Mouse (Mus musculus) hindbrain, embryonic 11.5 days (tissue): ENCODE data around the gene Mfsd5. TPM values are rescaled to one million over a fixed set of nuclear protein-coding genes. Genes with fewer than 3 reads are reported as not detected.
A peak's percentile ranks its signal among the peaks of the same experiment; 100 is the strongest.

Experiments used
- ATAC-seq: fragments of 200-750 bp; cut with Nextera tagmentation; 2 replicates; pipeline ENCODE4 v1.8.0; 2017; ENCODE audit warnings: mild to moderate bottlenecking, moderate TSS enrichment, moderate library complexity; ENCODE audit not compliant: low FRiP score
- DNase-seq: peaks from one replicate; pipeline ENCODE4 v3.0.0-alpha.2; 2015; ENCODE audit warnings: low spot score
- H3K27ac ChIP-seq: fragments of 300-500 bp; sonication (generic); 2 replicates; pipeline ENCODE4 v1.5.1; 2014; ENCODE audit warnings: mild to moderate bottlenecking, low read depth, low read length
- H3K27me3 ChIP-seq: fragments of 300-500 bp; sonication (generic); 2 replicates; pipeline ENCODE4 v1.6.1; 2014; ENCODE audit warnings: mild to moderate bottlenecking, low read length, moderate library complexity, mixed read lengths; ENCODE audit not compliant: control insufficient read depth, insufficient read depth
- H3K36me3 ChIP-seq: fragments of 300-500 bp; sonication (generic); 2 replicates; pipeline ENCODE4 v1.6.1; 2014; ENCODE audit warnings: mild to moderate bottlenecking, low read length, moderate library complexity, mixed read lengths; ENCODE audit not compliant: control insufficient read depth, insufficient read depth
- H3K4me1 ChIP-seq: fragments of 300-500 bp; sonication (generic); replicated peaks from 2 replicates; pipeline ENCODE4 v1.6.1; 2014; ENCODE audit warnings: low read length, mixed read lengths; ENCODE audit not compliant: control insufficient read depth, insufficient read depth
- H3K4me2 ChIP-seq: fragments of 300-500 bp; sonication (generic); replicated peaks from 2 replicates; pipeline ENCODE4 v1.6.1; 2014; ENCODE audit warnings: mild to moderate bottlenecking, low read depth, low read length
- H3K4me3 ChIP-seq: fragments of 300-500 bp; sonication (generic); 2 replicates; pipeline ENCODE4 v1.5.1; 2014; ENCODE audit warnings: low read depth, low read length
- H3K9ac ChIP-seq: fragments of 300-500 bp; sonication (generic); 2 replicates; pipeline ENCODE4 v1.6.1; 2014; ENCODE audit warnings: low read depth, low read length
- H3K9me3 ChIP-seq: fragments of 300-500 bp; sonication (generic); 2 replicates; pipeline ENCODE4 v1.6.1; 2016; ENCODE audit warnings: low read length; ENCODE audit not compliant: control insufficient read depth
- WGBS: fragments of 180-500 bp; shearing (Covaris S2); extraction: QIAGEN DNeasy Blood & Tissue Kit; methylation state at CpG from one replicate; pipeline ENCODE4 v1.1.7; 2014; 5-methylcytosine and 5-hydroxymethylcytosine counted together
- polyA plus RNA-seq: library from polyadenylated mRNA; unstranded; fragments of >200 nt; fragmentation: Nextera tagmentation; extraction: Ambion mirVana; gene quantifications from 2 replicates; pipeline ENCODE4 v1.2.1, GENCODE M21; 2014

Mfsd5 gene
- polyA plus RNA-seq, 1 experiment from 2014 or later = 57.0 TPM

GRCm38 (mm10) chr15:102246866-102247251 lies 32.4 kb upstream of the Mfsd5 start:
- peak overlapping the region; percentile 62; the same call in 1 of the 2 replicates for H3K27ac ChIP-seq
- peak; percentile 94 for DNase-seq
- no peaks in the 10 kb centered on the region for H3K9me3 ChIP-seq
- peak overlapping the region; percentile 59 for H3K4me3 ChIP-seq
- H3K36me3 ChIP-seq = no peaks in the 10 kb centered on the region
- H3K4me2 ChIP-seq = peak overlapping the region; percentile 98
- H3K9ac ChIP-seq = peak overlapping the region; percentile 44; the same call in 1 of the 2 replicates
- under 1% methylated on average over 27 of the region's 35 CpGs for WGBS
- H3K4me1 ChIP-seq = peaks cover 21% of the 10 kb centered on the region
- peak; percentile 62 for ATAC-seq
- peaks cover 71% of the 10 kb centered on the region for H3K27me3 ChIP-seq

DNA sequence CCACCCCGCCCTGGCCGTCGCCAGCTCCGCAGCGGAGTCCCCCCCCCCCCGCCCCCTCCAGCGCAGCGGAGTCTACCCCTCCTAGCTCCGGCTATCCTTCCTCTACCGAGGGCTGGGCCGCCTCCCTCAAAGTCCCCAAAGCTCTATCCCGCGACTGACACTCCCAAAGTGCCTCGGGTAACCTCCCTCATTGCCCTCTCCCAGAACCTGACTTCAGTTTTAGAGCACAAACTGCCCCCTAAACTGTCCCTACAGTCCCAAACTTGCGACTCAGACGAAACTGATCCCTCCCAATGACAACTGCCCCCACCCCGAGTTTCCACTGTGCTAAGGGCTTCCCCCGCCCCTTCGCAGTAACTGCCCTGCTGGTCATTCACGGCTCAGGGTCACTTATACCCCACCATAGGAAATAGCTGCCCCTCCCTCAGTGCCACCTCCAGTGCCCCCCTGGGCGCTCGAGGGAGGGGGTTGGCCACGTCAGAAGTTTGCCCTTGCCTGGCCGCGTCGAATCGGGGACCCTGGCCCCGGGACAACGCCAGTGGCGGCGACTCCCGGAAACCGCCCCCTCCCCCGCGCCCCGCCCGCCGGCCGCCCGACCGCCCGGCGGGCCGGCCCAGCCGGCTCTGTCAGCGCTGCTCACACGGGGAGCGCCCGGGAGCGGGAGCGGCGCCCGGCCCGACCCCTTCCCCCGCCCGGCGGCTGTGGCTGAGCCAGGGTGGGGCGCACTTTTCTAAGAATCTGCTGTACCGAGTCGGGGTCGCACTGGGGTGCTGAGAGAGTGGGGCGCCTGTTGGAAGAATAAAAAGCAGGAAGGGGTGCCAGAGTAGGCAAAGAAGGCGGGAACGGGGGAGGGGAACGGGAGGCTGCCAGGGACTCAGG lies 31.8 kb upstream of the Mfsd5 start:
- peak; percentile 62 for DNase-seq
- H3K27ac ChIP-seq = peak overlapping the region; percentile 62
- H3K27me3 ChIP-seq = peaks cover 69% of the 10 kb centered on the region
- ATAC-seq = peak; percentile 55
- peaks cover 21% of the 10 kb centered on the region for H3K4me1 ChIP-seq
- peak overlapping the region; percentile 50 for H3K9ac ChIP-seq
- H3K36me3 ChIP-seq = no peaks in the 10 kb centered on the region
- no peaks in the 10 kb centered on the region for H3K9me3 ChIP-seq
- peak overlapping the region; percentile 59 for H3K4me3 ChIP-seq
- peak overlapping the region; percentile 98 for H3K4me2 ChIP-seq
- under 1% methylated on average over 59 of the region's 65 CpGs for WGBS

DNA sequence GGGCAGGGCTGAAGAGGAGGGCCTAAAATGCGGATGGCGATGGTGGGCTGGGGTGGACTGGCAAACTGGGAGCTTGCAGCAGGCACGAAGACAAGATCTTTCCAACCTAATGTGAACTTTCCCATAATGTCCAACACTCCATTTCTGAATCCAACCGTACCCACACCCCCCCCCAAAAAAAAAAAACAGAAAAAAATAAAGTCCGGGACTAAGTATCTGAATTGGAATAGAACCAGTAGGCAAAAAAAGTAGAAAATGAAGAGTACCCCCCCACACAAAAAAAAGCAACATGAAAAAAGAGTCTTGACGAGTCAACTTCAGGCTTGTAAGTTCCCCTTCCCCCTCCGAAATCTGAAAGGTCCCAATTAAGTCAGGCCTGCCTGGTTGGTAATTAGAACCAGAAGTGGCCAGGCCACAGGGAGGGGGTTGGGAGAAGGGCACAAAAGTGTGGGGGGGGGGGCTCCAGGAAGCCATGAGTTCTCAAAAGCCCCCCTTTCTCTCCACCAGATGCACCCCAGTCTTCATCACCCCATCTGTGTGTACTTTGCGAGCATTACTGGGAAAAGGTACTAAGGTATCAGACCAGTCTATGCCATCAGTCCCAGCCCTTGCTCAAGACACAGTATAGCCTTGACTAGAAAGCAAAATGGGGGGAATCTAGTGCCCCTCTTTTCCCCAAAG lies 31.0 kb upstream of the Mfsd5 start:
- ATAC-seq (no peak), DNase-seq (peak; percentile 34)
- 4% methylated on average over 8 of the region's 8 CpGs for WGBS
- H3K27ac ChIP-seq = peak overlapping the region; percentile 62
- no peaks in the 10 kb centered on the region for H3K9me3 ChIP-seq
- H3K9ac ChIP-seq = peak overlapping the region; percentile 50
- peak overlapping the region; percentile 59 for H3K4me3 ChIP-seq
- peaks cover 16% of the 10 kb centered on the region for H3K4me1 ChIP-seq
- H3K36me3 ChIP-seq = no peaks in the 10 kb centered on the region
- peak overlapping the region; percentile 98 for H3K4me2 ChIP-seq
- H3K27me3 ChIP-seq = peaks cover 61% of the 10 kb centered on the region

GRCm38 (mm10) chr15:102248812-102249191 lies 30.5 kb upstream of the Mfsd5 start:
- 0% methylated on average over 3 of the region's 3 CpGs for WGBS
- DNase-seq = peak; percentile 29

DNA sequence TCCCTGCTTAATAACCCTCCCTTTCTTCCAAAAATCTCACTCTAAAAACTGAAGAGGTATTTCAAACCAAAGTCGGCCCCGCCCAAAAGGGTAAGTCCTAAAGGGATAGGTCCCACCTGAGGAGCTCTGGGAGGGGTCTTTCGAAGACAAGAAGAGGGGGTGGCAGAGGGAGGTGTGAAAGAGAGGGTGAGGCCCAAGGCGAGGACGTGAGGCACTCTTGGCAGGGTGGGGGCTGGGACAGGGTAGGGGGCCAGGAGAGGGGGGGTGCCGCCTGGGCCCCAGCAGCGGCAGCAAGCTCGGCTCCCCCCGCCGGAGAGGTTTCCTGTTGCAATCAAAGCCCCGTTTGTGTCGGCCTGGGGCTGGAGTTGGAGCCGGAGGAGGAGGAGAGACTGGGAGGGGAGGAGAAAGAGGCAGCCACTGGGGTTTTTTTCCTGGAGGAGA lies 30.0 kb upstream of the Mfsd5 start:
- peak overlapping the region; percentile 34; the same call in 1 of the 2 replicates for H3K9ac ChIP-seq
- peaks cover 11% of the 10 kb centered on the region for H3K4me1 ChIP-seq
- WGBS = 3% methylated on average over 13 of the region's 13 CpGs
- DNase-seq = peak; percentile 50
- peaks cover 51% of the 10 kb centered on the region for H3K27me3 ChIP-seq
- H3K4me2 ChIP-seq = peak overlapping the region; percentile 19
- no peaks in the 10 kb centered on the region for H3K36me3 ChIP-seq
- no peak for ATAC-seq
- no peaks in the 10 kb centered on the region for H3K9me3 ChIP-seq
- H3K4me3 ChIP-seq = no peak overlapping the region
- peak overlapping the region; percentile 53 for H3K27ac ChIP-seq

More at GRCm38 (mm10) chr15:102248812-102249191, 30.5 kb upstream of the Mfsd5 start:
- Histone ChIP-seq H3K9ac (no peak overlapping the region), H3K4me3 (no peak overlapping the region), H3K4me2 (peak overlapping the region; percentile 19), H3K9me3 (no peaks in the 10 kb centered on the region), H3K4me1 (peaks cover 14% of the 10 kb centered on the region), H3K36me3 (no peaks in the 10 kb centered on the region), H3K27ac (peak overlapping the region; percentile 59; the same call in 1 of the 2 replicates), H3K27me3 (peaks cover 56% of the 10 kb centered on the region)
- no peak for ATAC-seq

GRCm38 (mm10) chr15:102249967-102250366 lies 29.3 kb upstream of the Mfsd5 start:
- Histone ChIP-seq H3K27ac (peak overlapping the region; percentile 53; the same call in 1 of the 2 replicates), H3K4me1 (peaks cover 11% of the 10 kb centered on the region), H3K4me2 (no peak overlapping the region), H3K27me3 (peaks cover 47% of the 10 kb centered on the region), H3K4me3 (no peak overlapping the region), H3K36me3 (no peaks in the 10 kb centered on the region), H3K9ac (no peak overlapping the region), H3K9me3 (no peaks in the 10 kb centered on the region)
- 44% methylated on average over 9 of the region's 9 CpGs for WGBS
- ATAC-seq (no peak), DNase-seq (no peak)

DNA sequence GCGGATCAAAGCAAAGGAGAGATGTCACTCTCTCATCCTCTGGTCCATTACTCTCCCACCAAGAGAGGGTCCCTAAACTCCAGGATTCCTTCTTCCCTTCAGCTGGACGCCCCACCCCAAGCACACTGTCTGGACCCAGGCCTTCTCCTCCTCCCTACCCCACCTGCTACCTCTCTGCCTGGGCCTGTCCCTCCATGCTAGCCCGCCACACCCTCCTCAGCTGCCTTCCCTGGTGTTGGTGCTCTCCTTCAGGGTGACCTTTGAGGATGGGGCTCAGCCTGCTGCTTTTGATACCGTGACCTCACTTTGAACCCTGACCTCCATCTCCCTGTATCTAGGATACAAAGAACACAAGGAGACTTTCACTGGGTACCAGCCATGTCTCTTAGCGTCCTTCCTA lies 28.7 kb upstream of the Mfsd5 start:
- no peak overlapping the region for H3K4me3 ChIP-seq
- H3K27me3 ChIP-seq = peaks cover 46% of the 10 kb centered on the region
- no peak for DNase-seq
- H3K4me2 ChIP-seq = no peak overlapping the region
- ATAC-seq = no peak
- no peak overlapping the region for H3K27ac ChIP-seq
- H3K36me3 ChIP-seq = no peaks in the 10 kb centered on the region
- H3K9me3 ChIP-seq = no peaks in the 10 kb centered on the region
- H3K9ac ChIP-seq = no peak overlapping the region
- peaks cover 11% of the 10 kb centered on the region for H3K4me1 ChIP-seq
- WGBS = 49% methylated on average over 5 of the region's 5 CpGs

DNA sequence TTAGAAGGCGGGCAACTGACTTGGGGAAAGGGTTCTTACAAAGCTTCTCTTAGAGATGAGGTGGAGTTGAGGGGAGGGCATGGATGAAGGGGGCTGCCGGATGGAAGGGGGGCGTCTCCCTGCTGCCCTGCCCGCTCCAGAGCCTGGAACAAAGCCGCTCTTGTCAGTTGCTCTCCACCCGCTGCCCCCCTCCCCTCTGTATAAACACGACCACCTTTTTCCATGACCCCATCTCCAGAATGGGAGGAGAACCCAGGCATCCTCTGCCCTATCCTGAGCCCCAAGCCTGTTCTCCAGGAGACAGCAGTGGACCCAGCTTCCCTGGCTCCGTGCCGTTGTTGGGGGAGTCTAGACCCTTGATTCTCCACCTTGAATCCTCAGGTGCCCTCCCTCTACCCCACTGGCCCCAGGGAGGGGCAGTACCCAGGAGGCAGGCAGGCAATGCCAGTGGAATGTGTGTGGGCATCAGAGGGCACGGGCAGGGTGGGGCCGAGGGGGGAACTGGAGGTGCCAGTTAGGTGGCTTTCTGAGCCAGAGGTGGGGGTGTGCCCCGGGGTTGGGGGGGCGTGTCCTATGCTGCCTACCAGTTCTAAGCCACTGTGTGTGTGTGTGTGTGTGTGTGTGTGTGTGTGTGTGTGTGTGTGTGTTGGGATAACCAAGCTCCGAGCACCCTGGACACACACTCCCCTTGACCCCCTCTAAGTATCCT lies 23.6 kb upstream of the Mfsd5 start:
- peak overlapping the region; percentile 25 for H3K4me2 ChIP-seq
- 49% methylated on average over 11 of the region's 14 CpGs for WGBS

More for the DNA sequence above, 23.6 kb upstream of the Mfsd5 start:
- H3K27ac ChIP-seq = no peak overlapping the region
- H3K9ac ChIP-seq = no peak overlapping the region
- no peak for DNase-seq
- peaks cover 36% of the 10 kb centered on the region for H3K27me3 ChIP-seq
- H3K4me3 ChIP-seq = 0 out of 2 replicates have a peak overlapping the region, but pooled peaks have one; percentile 49
- H3K36me3 ChIP-seq = no peaks in the 10 kb centered on the region
- peaks cover 8% of the 10 kb centered on the region for H3K4me1 ChIP-seq
- no peaks in the 10 kb centered on the region for H3K9me3 ChIP-seq
- no peak for ATAC-seq
